Mouse (Mus musculus): ENCODE data around the gene Rabgap1l.

The Rabgap1l gene

GRCm38 (mm10) chr1:160792686-160793355, at the start of gene Rabgap1l:
Gene Rabgap1l, minus strand, starts transcription at chr1:160793211.
- ATAC-seq (ENCODE audit: low TSS enrichment) = peak; percentile 91

GRCm38 (mm10) chr1:160842567-160842966, 49.6 kb upstream of the Rabgap1l start:
- ATAC-seq (ENCODE audit: low TSS enrichment) = no peak

- no peak for ATAC-seq (ENCODE audit: low TSS enrichment)
These were observed 47.6 kb upstream of the Rabgap1l start for GRCm38 (mm10) chr1:160840618-160841017.

- ATAC-seq (ENCODE audit: low TSS enrichment) = no peak
These were observed 46.1 kb upstream of the Rabgap1l start for GRCm38 (mm10) chr1:160839095-160839494.

DNA sequence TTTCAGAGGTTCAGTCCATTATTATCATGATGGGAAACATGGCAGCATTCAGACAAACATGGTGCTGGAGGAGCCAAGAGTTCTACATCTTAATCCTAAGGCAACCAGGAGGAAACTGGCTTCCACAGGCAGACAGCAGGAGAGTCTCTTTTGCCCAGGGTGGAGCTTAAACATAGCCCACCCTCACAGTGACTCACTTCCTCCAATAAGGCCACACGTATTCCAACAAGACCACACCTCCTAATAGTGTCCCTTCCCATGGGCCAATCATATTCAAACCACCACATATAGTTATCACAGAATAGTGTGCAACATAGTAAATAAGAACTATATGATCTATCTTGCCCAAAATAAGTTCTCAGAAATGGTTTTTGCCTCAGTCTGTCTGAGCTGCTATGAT, 41.4 kb upstream of the Rabgap1l start:
- ATAC-seq (ENCODE audit: low TSS enrichment) = no peak

DNA sequence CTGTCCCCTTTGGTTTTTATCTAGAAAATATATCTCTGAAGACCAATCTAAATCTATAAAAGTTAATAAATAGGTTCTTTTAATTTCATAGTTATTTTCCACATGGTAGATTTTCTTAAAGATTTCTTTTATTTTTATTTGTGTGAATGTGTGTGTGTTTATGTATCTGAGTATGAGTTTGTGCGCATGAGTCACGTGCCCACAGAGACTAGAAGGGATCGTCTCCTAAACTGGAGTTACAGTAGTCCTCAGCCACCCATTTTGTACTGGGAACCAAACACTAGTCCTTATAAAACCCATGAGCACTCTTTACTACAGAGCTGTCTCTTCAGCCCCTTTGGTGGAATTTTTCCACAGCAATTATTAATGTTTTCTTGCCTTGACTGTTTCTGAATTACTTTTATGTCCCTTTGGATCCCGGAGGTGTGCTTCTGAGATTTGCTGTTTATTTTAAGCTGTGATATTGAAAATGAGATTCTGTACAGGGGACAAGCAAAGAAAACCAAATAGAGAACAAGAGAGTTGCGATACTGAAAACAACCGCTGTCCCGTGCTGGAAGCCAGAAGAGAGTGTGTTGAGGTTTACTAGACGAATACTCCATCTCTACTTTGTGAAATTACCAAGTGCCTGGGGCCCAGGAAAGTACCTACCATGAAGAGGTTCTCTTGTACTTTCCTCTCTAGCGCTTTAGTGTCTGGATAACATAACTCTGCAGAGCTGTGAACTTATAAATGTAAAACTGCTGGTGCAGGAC, 39.4 kb upstream of the Rabgap1l start:
- ATAC-seq (ENCODE audit: low TSS enrichment) = no peak

- ATAC-seq (ENCODE audit: low TSS enrichment) = no peak
These were observed 37.8 kb upstream of the Rabgap1l start for GRCm38 (mm10) chr1:160830608-160831498.

DNA sequence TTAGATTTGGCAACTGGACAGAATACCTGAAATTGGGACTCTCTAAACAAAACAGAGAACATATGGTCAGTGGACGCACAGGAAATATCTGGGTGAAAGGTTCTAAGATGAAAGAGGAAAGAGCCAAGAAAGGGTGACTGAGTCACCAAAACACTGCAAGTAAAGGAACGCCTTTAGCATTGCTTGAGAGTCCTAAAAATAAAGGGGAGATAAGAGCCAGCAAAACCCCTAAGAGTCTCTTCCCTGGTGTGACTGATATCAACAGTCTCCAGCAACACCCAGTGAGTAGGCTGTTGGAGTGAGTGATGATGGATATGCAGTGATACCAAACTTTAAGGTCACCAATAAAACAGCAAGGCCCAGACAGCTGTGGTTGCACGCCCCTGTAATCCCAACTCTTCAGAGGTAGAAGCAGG, 32.4 kb upstream of the Rabgap1l start:
- no peak for ATAC-seq (ENCODE audit: low TSS enrichment)

- no peak for ATAC-seq (ENCODE audit: low TSS enrichment)
These were observed 30.6 kb upstream of the Rabgap1l start for GRCm38 (mm10) chr1:160823638-160824037.

DNA sequence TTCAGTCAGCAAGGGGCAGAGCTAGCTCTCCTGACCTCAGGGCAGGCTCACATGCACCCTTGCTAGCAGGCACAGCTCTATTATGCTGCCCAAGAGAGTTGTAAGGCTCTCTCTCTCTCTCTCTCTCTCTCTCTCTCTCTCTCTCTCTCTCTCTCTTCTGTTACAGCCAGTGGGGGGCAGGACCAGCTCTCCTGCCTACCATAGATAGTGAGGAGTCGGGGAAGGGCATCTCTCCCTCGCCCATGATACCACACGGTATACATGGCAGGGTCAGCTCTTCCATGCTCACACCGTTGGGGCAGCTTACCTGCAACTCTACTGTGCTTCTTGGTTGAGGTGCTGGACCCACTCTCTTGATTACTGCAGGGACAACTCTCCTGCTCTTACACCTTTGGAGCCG, 21.2 kb upstream of the Rabgap1l start:
- no peak for ATAC-seq (ENCODE audit: low TSS enrichment)

- no peak for ATAC-seq (ENCODE audit: low TSS enrichment)
These were observed 19.4 kb upstream of the Rabgap1l start for GRCm38 (mm10) chr1:160812428-160812827.

DNA sequence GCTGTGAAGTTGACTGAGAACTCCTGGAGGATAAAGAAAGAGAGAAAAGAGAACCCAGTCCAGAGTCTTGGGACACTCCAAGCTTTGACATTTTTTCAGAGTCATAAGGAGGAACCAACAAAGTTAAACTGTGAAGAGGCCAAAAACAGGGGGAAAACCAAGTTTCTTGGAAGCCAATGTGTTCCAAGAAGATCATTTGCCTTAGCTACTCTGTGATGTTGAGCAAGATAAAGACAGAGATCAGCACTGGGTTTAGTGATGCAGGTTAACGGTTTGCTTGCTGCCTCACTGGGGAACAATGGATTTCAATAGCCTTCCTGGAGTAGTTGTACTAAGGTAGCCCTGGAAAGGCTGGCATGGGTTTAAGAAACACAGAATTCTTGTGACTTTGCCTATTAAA, 18.9 kb upstream of the Rabgap1l start:
- ATAC-seq (ENCODE audit: low TSS enrichment) = no peak

- ATAC-seq (ENCODE audit: low TSS enrichment) = no peak
These were observed 12.3 kb upstream of the Rabgap1l start for GRCm38 (mm10) chr1:160805268-160805667.

GRCm38 (mm10) chr1:160799972-160800371, 7.0 kb upstream of the Rabgap1l start:
- ATAC-seq (ENCODE audit: low TSS enrichment) = peak; percentile 100

DNA sequence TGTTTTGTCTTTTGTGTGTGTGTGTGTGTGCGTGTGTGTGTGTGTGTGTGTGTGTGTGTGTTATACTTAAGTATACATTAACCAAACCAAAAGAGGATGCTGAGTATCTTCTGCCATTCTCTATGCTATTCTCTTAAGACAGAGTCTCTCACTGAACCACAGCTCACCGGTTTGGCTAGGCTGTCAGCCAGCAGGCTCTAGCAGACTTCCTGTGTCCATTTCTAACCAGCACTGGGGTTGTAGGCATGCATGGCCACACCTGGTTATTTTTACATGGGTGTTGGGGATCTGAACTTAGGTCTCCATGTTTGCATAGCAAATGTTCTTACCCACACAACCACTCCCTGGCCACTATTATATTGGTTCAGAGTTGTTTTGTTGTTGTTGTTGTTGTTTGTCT, 2.0 kb upstream of the Rabgap1l start:
- no peak for ATAC-seq (ENCODE audit: low TSS enrichment)

DNA sequence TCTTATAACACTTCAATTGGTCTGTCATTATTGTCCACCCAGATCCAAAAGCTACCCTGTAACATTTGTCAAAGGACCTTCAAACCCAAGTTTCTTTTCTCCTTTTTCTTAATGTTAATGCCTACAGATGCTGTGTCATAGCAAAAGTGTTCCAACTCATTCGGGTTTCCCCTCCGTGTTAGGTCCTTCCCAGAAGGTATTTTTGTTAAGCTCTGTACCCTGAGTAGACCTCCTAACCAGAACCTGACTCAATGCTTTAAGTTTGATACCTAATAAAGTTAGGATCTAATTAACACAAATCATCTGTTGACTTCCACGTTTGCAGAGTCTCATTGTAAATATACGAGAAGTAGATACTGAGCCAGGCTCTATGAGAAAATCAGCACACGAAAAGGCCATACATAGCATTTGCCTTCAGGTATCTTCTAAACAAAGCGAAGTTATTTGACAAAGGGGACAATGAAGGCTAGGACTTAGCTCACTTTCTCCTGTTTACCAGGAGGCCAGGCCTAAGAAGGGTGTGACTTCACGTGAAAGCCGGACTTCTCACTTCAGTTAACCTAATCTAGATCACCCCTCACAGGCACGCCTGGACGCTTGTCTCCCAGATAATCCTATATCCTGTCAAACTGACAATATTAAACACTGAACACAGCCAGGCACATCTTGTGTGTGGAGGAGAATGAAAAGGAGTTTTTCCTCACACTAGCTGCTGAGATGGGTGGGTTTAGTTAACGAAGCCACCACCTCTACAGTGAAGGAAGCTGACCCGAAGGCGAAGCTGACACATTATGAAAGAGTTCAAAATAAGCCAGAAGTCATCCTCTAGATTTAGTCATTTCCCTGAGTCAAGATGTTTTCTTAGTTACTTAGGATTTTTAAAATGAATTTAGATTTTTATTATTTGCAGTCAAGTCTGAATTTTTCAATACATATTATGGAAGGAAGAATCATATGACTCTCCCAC, 1.1 kb upstream of the Rabgap1l start:
- ATAC-seq (ENCODE audit: low TSS enrichment) = no peak

DNA sequence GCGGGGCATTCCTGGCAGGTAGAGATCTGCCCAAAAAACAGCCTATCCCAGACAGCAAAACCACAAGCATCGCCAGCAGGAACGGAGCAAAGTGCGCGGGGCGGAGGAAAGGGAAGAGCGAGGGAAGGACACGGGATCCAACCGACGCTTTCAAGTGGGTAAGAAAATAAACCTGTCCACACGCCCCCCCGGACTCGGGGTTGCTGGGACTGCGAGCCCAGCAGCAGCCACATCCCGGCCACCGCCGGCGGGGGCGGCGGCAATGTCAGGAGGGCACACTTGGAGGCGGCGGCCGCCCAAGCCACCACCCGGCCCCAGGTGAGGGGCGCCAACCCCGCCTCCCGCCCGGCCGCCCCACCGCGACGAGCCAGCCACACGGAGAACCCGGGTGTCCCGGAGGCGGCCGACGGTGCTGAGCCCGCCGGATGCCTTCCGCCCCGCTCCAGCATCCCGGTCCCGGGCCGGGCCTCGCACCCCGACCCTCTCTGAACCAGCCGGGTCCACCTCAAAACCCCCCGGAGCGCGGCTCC, 790 bp downstream of the Rabgap1l start:
- ATAC-seq (ENCODE audit: low TSS enrichment) = peak; percentile 59

DNA sequence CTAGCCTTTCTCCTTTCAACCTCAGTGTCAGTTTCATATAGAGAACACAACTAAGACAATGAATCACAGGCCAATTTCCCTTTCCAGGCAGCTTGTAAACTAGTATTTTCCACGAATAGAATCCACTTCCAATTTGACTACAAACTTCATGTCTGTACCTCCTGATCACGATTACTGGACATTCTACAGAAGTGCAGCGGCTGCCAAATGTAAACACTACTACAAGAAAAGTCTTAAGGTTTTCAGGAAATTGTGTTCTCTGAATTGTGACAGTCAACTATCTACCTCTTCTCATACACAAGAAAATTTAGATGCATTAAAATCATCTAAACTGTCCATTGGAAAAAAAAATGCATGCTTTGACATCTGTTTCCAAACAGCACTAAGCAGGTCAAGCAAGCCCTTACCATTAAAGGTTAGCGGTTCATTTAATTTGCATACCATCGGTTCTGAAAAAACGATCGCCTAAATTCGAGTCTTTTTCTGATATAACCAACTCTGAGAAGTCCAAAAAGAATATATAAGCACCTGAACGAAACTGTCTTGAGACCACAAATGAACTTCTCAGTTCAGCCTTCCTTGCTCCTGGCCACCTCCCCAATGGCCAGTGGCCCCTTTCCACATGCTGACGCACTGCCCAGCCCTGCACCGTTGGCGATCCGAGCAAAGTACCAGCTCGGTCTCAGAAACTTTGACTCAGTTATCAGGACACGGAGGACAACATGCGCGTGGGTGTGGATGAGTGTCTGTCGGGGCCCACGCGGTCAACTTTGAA, 1.4 kb downstream of the Rabgap1l start:
- ATAC-seq (ENCODE audit: low TSS enrichment) = no peak

- no peak for ATAC-seq (ENCODE audit: low TSS enrichment)
These were observed 2.4 kb downstream of the Rabgap1l start for GRCm38 (mm10) chr1:160790630-160791029.

- ATAC-seq (ENCODE audit: low TSS enrichment) = no peak
These were observed 3.1 kb downstream of the Rabgap1l start for GRCm38 (mm10) chr1:160789876-160790275.
